Mouse (Mus musculus) heart, postnatal 25 days (tissue): ENCODE data around the gene Ehbp1. TPM values are rescaled to one million over a fixed set of nuclear protein-coding genes. Genes with fewer than 3 reads are reported as not detected.

Source experiments
- DNase-seq: peaks from one replicate; pipeline ENCODE4 v3.0.0; 2022; ENCODE audit warnings: low spot score
- intact Hi-C: fragments of 180-260 bp; cut with DNase I; formaldehyde crosslinking; loops from one replicate; pipeline ENCODE4 v1.15.1; 2025
- total RNA-seq, 2 experiments: library from RNA; stranded (reverse); gene quantifications; 2 replicates each; pipeline ENCODE4 v1.2.3; 2021

Ehbp1 gene
- total RNA-seq, 2 experiments from 2014 or later = 119 to 122 TPM

DNA sequence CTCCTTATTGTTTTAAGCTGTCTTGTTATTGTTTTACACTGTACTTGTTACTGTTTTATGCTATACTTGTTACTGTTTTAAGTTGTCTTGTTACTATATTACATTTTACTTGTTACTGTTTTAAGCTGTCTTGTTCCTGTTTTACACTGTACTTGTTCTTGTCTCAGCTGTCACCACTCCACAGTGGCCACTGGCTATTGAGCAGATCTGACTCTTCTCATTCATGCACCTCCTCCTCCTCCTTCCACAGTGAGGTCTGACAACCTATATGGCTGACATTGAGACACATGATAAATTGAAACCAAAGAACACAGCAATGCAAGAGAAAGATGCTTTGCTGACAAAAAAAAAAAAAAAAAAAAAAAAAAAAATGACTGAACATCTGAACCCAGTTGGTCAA, 203.6 kb downstream of the Ehbp1 start:
- intact Hi-C loops = no loop called here
- no peak for DNase-seq

DNA sequence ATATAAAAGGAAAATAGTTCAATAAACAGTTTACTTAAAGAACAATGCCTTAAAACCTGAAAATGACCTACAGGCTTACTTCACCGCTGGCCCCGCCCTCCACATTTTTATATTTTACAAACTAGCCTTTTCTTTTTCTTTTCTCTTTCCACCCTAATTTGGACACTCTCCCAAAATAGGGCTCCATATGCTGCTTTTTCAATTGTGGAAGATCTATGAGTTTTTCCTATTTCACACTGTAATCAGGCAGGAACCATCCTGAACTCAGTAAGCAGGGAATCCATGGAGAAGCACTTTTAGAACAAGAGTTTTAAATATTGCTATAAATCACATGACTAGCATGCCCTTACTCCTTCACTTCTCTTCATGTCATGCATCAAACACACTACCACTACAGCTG, 216.9 kb downstream of the Ehbp1 start:
- no peak for DNase-seq
- intact Hi-C loops = no loop called here

DNA sequence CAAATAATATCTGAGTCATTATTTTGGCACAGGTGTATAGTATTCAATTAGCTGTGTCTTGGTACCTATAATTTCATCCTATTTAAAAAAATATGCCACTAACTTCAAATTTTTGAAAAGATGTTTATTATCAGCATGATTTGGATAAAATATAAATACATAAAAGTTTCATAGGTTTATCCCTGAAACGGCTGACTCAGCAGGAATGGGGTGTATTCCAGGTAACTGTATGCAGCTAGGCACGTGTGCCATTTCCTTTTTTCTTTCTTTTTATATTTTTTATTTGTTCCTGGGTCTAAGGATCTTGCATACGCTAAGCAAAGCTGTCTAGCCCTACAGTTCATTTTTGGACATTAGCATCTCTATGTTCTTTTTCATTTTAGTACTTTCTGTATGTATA, 223.2 kb downstream of the Ehbp1 start:
- intact Hi-C loops = no loop called here
- no peak for DNase-seq

DNA sequence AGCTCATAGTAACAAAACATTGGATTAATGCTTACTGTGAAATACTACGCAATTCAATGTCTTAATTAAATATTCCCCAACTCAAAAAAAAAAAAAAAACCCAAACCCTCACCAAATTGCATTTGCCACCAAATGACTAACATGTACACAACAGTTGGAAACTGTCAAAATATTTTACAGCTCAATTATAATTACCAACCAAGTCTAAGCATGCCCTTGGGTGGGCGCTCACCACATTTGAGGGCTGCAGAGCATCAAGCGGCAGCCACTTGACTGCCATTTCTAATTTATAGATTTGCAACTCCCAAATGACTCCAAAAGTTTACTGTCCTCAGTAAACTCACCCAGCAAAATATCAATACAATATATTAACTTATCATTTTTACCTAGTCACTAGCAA, 229.9 kb downstream of the Ehbp1 start:
- DNase-seq = no peak
- intact Hi-C loops = no loop called here

DNA sequence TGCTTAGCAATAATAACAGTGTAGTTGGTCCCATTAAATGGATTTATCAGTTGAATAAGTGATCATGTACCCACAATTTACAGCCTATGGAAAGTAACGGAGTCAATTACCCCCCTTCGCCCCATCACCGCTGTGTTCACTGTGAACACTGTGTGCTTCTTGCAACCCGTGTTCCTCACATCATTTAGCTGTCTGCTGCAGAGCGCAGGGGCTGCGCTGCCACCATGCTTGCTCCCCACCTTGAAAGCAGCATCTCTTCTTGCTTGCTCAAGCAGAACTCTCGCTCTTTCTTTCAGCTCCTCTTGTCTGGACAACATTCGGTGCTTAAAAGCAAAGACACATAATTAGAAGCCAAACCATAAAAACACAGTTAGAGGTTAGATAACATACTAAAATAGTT, 252.7 kb downstream of the Ehbp1 start:
- intact Hi-C loops = no loop called here
- no peak for DNase-seq

DNA sequence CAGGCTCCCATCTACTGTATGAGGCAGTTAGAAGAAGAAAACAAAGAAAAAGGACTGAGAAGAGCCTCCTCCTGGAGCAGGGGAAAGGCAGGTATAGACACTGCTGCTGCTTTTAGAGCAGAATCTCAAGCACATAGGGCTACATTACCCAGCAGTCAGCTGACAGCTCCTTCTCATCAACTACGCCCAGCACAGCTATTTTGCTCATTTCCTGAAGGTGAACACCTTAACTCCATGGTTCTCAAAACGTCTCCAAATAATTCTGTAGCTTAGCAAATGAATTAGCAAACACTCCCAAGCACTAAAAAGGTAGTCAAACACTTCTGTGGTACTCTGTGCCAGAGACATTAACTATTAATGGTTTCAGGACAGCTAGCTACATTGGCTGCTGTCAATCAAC, 278.7 kb downstream of the Ehbp1 start:
- intact Hi-C loops = no loop called here
- DNase-seq = no peak

DNA sequence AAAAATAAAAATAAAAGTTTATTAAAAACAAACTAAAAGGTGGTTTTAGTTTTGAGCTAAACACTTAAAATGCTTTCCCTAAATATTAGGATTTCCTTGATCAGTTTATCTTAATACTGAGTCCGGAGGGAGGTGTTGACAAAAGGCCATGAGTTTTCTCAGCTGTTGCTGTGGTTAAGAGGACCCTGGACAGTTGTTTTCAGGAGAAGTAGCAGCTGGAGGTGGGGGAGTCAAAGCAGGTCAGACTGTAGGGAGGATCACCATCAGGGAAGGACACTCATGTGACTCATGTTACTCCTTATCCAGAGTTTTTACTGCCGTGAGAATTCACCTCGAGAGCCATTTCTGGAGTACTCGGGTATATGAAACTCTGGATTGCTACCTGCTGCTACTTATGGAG, 280.4 kb downstream of the Ehbp1 start:
- intact Hi-C loops = no loop called here
- DNase-seq = no peak

DNA sequence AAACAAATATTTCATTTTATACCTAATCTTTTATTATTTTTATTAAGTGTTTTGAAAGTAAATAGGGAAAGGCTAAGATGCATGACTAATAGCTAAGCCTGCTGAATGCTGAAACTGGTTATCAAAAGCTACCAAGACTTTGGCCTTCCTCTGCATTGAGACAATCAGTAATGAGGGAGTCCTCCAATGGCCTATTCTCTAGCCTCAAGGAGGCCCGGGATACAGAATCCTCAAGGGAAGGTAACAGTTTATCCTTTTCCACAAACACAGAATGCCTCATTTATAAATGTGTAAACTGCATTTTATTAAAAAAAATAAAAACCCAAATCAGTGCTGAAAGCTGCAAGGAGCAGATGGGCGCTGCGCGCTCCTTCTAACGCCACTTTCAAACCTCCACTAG, 284.6 kb downstream of the Ehbp1 start:
- intact Hi-C loops = no loop called here
- no peak for DNase-seq

DNA sequence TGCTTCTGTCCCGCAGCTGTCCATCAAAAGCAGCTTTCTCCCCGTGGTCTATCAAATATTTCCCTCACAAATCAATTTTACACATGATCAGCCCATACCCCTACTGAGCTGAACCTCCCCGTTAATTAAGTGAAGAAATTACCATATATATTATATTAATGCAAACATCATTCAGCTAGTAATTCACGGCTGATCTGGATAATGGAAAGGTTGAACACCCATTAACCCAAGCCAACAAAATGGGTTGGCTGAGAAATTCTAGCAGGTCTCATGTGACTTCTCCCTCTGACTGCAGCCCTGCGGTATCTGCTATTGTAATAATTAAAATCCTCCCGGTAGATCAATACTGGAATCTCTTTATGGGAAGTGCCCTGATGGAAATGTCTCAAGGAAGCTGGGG, 286.2 kb downstream of the Ehbp1 start:
- intact Hi-C loops = no loop called here
- DNase-seq = no peak

DNA sequence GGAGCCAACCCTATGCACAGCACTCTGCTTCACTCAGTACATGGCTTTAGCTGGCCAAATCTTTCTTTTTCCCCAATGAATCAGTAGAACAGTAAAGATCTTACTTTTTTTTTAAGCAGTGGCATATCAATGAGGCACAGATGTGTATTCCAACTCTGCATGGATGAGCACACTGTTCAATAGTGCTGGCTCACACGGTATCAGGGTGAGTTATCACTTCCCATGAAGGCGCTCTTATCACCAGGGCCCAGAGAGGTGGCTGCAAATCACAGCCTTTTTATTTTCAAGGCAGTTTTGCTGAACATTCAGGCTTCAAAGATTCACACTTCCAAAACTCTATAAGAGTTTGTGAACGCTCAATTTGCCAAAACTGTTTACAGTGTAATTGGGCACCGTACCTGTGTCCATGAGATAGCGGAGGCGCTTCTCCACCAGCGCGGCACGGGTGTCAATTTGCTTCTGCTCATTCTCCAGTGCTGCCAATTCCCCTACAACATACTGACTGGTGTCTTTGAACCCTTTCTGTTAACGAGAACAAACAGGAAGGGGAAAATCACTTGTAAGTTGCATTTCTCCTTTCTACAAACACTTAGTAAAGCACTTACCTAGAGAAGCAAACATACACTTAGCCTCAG, 288.9 kb downstream of the Ehbp1 start:
- intact Hi-C loops = no loop called here
- no peak for DNase-seq

DNA sequence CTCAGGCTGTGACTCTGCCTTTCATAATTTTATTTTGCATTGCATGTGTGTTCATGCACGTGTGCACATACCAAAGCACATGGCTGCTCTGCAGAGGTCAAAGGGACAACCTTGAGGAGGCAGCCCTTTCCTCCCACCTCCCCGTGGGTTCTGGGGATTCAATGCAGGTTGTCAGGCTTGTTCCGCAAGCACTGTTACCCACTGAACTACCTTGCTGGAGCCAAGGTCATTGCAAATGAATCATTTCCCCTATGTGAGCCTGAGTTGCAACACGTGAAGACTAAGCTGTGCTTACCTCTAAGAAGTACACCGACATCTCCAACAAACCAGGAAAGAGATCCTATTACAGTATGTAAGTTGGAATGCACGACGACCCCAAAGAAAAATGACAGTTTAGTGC, 291.2 kb downstream of the Ehbp1 start:
- no peak for DNase-seq
- intact Hi-C loops = no loop called here

DNA sequence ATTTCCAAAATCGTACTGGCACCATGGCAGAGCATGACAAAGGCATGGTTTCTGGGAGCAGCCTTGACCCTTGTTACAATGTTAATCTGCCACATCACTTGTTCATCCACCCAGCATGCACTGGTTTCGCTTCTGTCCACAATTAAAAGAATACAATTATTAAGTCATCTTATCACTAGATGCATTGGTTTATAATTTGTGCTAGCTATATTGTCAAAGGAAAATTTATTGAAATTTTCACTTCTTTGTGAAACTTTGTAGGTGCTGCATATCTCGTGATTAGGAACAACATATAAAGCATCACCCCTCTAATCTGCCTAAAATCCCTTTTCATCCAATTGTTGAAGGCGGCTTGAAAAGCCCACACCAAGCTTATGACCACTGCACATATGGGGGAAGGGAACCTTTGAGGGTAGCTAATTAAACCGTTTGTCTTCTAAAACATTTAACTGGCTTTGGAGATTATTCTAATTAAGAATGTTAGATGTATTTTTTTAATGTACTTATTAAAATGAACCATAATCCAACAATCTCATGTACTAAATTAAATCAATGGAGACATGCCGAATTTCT, 302.2 kb downstream of the Ehbp1 start:
- no peak for DNase-seq
- intact Hi-C loops = no loop called here

DNA sequence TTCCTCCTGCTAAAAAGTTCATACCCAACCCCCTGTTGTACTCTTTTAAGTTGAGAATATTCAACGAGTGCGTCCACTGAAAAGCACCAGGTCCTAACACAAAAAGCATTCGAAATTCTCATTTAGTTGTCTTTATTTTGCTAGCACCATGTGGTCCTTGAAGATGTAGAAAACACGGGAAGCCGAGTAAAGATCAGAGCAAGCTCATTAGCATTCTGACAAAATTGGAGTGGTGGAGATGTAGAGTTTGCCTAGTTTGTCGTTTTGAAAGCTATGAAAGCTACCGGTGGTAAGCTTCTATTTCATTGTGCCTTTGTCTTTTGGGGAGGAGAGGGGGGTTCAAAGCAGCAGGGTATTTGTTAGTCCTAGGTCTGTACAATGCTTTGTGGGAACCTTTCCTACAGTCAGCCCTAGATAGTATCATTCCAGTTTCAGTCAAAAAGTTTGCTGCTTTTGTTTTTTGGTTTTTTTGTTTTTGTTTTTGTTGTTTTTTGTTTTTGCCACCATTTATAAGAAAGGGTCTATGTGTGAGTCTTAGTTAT, 307.5 kb downstream of the Ehbp1 start:
- intact Hi-C loops = no loop called here

DNA sequence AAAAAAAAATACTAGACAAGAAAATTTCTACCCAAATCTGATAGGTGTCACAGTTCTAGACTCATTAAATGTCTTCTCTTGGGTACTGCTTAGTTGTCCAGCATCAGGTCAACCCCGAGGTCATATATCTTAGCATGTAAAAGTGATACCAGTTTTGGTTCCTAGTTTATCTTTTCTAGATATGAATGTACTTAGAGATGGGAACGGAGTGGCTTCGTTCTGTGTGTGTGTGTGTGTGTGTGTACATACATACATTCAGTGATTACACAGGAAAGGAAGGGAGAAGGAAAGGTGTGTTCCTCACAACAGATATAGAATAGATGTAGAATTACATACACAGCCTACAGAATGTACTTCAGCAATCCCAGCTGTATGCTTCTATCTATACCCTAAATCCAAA, 308.5 kb downstream of the Ehbp1 start:
- intact Hi-C loops = no loop called here
- DNase-seq = no peak

More for the DNA sequence above, 307.5 kb downstream of the Ehbp1 start:
- no peak for DNase-seq

DNA sequence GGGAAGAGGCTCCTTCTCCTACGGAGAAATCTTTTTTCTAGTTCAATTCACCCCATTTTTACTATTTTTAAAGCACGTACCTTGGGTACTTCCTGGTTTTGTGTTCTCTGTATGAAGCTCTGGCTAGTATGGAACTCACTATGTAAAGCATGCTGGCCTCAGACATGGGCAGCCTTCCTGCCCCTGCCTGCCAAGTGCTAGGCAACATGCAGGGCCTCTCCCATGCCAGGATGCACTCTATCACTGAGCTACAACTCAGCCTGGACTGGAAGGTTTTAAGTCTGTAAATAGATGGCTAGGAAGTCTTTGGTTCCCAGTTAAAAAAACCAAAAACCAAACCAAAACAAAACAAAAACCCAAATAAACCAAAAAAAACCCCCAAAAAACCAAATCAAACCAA, 321.5 kb downstream of the Ehbp1 start:
- intact Hi-C loops = no loop called here

DNA sequence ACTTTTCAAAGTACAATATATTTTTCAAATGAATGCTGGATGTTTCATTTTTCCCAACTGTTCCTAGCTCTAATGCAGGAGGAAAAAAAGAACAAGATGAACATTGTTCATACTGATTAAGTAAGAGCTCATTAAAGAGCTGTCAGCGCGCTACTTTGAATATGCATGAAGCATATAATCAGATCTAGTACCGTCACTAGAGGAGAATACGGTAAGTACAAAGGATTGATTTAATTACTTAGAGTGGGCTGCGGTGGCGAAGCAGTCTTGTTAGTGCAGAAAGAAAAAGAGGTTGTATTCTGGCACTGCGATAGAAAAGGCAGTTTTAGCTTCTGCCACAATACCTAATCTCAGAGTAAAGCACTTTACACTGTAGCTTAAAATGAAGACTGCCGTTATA, 324.6 kb downstream of the Ehbp1 start:
- no peak for DNase-seq
- intact Hi-C loops = no loop called here

More for the DNA sequence above, 321.5 kb downstream of the Ehbp1 start:
- no peak for DNase-seq

DNA sequence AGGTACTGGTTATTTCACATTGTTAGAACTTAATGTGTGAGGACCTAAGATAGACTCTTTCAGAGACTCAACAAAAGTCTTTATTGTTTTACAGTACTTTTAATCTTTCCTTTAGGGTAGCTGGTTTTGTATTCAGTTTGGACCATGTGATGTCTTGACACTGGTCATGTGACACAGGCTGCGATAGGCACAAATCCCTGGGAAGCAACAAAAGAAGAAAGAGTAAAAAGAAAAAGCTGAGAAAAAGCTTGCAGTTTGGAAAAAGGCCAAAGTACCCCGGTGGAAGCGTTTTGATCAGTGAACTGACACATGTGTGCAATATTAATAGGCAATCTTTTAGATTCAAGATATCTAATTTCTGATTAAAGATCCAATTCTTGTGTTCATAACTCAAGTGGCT, 325.8 kb downstream of the Ehbp1 start:
- intact Hi-C loops = no loop called here

DNA sequence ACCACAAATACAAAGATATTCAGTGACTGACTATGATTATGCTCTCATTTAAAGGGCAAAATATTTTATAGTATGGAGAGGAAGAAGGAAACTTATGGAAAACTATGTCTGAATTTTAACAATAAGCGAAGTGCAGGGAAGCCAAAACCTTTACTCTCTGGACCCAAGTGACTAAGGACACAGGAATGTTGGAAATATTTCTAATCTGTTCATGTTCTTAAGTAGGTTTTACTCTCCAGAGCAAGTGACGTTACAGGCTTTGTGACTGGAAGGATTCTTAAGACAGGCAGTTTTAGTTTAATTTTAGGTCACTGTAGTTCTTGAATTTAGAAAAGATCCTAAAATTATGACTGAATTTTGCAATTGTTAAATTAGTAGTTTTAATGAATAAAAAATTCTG, 333.3 kb downstream of the Ehbp1 start:
- intact Hi-C loops = no loop called here
- DNase-seq = no peak

More for the DNA sequence above, 325.8 kb downstream of the Ehbp1 start:
- no peak for DNase-seq

DNA sequence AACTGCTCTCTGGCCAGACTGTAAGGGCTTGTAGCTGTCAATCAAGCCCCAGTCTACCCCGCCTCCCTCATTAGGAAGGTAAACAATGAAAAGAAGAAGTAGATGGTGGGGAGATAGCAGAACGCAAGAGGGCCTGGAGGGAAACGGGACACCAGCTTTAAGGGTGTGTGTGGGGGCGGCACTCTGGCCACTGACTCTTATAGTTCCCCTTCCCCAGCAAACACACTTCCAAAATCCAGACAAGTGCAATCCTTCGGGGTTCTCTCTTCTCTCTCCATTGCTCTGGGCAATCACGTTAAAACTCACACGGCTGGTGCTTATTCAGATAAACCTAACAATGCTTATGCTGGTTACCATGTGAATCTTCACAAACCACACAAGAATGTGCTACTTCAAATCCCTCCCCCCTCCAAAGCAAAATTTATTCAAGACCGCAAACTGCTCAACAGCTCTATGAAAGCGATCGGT, 333.9 kb downstream of the Ehbp1 start:
- no peak for DNase-seq

DNA sequence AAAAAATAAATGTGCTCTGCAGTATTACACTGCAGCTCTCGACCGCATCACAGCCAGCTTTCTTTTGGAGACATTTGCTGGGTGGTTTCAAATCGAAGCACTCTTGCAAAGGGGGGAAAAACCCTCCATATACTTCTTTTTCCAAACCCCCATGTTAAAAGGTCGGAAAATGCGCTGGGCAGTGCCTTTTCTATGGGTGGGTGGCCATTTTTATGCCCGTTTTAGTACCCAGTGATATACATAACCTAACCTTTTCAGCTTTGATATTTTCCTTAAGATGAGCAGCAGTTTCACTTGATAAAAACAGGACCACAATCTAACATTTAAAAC, 334.3 kb downstream of the Ehbp1 start:
- intact Hi-C loops = no loop called here
- no peak for DNase-seq

More for the DNA sequence above, 333.9 kb downstream of the Ehbp1 start:
- intact Hi-C loops = no loop called here

DNA sequence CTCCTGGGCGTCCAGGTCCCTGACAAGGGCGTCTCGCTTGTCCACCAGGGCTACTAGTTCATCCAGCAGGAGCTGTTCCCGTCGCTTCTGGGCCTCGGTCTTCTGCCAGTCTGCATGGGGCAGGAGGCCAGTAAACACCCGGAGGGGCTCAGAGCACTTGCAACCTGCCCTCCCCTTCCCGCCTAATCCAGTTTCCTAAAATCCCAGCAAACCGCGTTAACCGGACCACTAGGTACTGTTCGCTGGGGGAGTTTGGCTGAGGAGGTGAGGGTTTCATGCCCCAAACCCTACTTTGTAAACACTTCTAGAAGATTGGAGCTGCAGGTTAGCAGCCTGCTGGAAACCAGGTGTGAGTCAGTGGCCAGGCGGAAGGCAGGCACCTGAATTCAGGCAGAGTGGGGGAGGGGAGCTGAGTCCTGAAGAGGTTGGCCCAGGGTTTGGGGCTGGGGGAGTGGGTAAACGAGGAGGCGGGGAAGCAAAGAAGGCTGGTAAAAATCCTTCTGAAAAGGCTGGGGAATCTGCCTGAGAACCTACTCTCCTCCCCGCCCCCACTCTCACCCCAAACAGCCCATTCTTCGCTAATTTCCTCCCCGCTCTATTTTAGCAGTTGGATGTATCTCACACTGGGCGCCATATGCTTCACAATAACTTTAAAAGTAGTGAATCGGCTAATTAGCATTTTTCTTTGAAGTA, 334.9 kb downstream of the Ehbp1 start:
- intact Hi-C loops = no loop called here
- DNase-seq = no peak
